Mouse (Mus musculus) liver, adult 2 months (tissue): ENCODE measurements at regions not wholly inside any gene's neighbourhood (a gene's known extent, or its start where the extent isn't known, plus 50 kb on each side); places are given as distances from the start of the nearest gene placed in this dataset.

ENCODE experiments used
- CTCF ChIP-seq: fragments of 200-500 bp; IDR thresholded peaks from 2 replicates; pipeline ENCODE4 v1.5.1; 2011; ENCODE audit warnings: low read depth, low read length, control low read depth
- POLR2A ChIP-seq: fragments of 200-500 bp; IDR thresholded peaks from 2 replicates; pipeline ENCODE4 v1.6.1; 2011; ENCODE audit warnings: low read length, control low read depth; ENCODE audit not compliant: insufficient read depth; ENCODE audit errors: extremely low read depth

GRCm38 (mm10) chr7:122909296-122909695 lies 56.2 kb upstream of the Rbbp6 start:
- TF ChIP-seq CTCF: no peak
- no peak for TF ChIP-seq POLR2A
